Mouse (Mus musculus) heart, adult 18-20 months (tissue): ENCODE results near the gene Fgfr1op. TPM values are rescaled to one million over a fixed set of nuclear protein-coding genes. Genes with fewer than 3 reads are reported as not detected.

Experiments used
- DNase-seq, 2 experiments: peaks; one replicate each; pipeline ENCODE4 v3.0.0; 2021 to 2022; ENCODE audit warnings: mixed read lengths in 1 of 2
- total RNA-seq, 2 experiments: library from RNA; stranded (reverse); gene quantifications; 2 replicates each; pipeline ENCODE4 v1.2.3; 2021

Gene Fgfr1op
- total RNA-seq, 2 experiments from 2014 or later, result 19.3 to 22.1 TPM

- DNase-seq, result no peak
Measured at GRCm38 (mm10) chr17:8225746-8226145, 60.4 kb downstream of the Fgfr1op start.

GRCm38 (mm10) chr17:8228622-8229021 lies 63.3 kb downstream of the Fgfr1op start:
- DNase-seq, result no peak

- DNase-seq, result no peak
Measured at GRCm38 (mm10) chr17:8229607-8230006, 64.3 kb downstream of the Fgfr1op start.

- peak in 1 of 2 experiments; percentile 59 for DNase-seq
Measured at GRCm38 (mm10) chr17:8232089-8232488, 66.8 kb downstream of the Fgfr1op start.

GRCm38 (mm10) chr17:8233618-8234214 lies 68.4 kb downstream of the Fgfr1op start:
- no peak for DNase-seq

- no peak for DNase-seq
Measured at GRCm38 (mm10) chr17:8234537-8234936, 69.2 kb downstream of the Fgfr1op start.

GRCm38 (mm10) chr17:8235743-8236142 lies 70.4 kb downstream of the Fgfr1op start, which contains the start of gene Ccr6:
Gene Ccr6, plus strand, starts transcription at chr17:8236043.
- DNase-seq, result no peak

GRCm38 (mm10) chr17:8238012-8238710 lies 72.9 kb downstream of the Fgfr1op start:
- DNase-seq, result no peak

GRCm38 (mm10) chr17:8239561-8239960 lies 74.3 kb downstream of the Fgfr1op start:
- no peak for DNase-seq

GRCm38 (mm10) chr17:8240517-8240916 lies 75.2 kb downstream of the Fgfr1op start:
- DNase-seq, result no peak

GRCm38 (mm10) chr17:8241645-8242044 lies 76.3 kb downstream of the Fgfr1op start:
- no peak for DNase-seq

GRCm38 (mm10) chr17:8242186-8242585 lies 76.9 kb downstream of the Fgfr1op start:
- no peak for DNase-seq

GRCm38 (mm10) chr17:8244124-8244523 lies 78.8 kb downstream of the Fgfr1op start:
- DNase-seq, result no peak

GRCm38 (mm10) chr17:8246102-8246754 lies 80.9 kb downstream of the Fgfr1op start:
- no peak for DNase-seq

Other genes starting within 250 kb of the Fgfr1op start
- gene Tagap, start 239.5 kb upstream of the Fgfr1op start, total RNA-seq, result 1 to 10 TPM; 2.7 to 3.0 TPM
- gene Rsph3a, start 219.9 kb upstream of the Fgfr1op start, total RNA-seq, result 10 to 100 TPM; 24.1 to 29.6 TPM
- not detected for gene Gm49673, start 17.7 kb upstream of the Fgfr1op start, total RNA-seq
- 10 to 100 TPM; 25.4 to 26.3 TPM for gene Rnaset2a, start 17.4 kb upstream of the Fgfr1op start, total RNA-seq
- gene Ccr6, start 70.5 kb downstream of the Fgfr1op start, total RNA-seq, result 1 to 10 TPM in 1 of 2 experiments, not detected in 1; 1.3 TPM
- 100 to 1,000 TPM; 873 to 884 TPM for gene Mpc1, start 117.4 kb downstream of the Fgfr1op start, total RNA-seq
- 10 to 100 TPM; 16.4 to 17.8 TPM for gene Sft2d1, start 145.6 kb downstream of the Fgfr1op start, total RNA-seq
- gene Prr18, start 172.0 kb downstream of the Fgfr1op start, total RNA-seq, result under 1 TPM; 0.25 to 0.26 TPM
- gene T2, start 190.5 kb downstream of the Fgfr1op start, total RNA-seq, result under 1 TPM; 0.59 to 0.65 TPM